Mouse (Mus musculus) subcutaneous adipose tissue, adult 2 months (tissue): ENCODE data around the gene Derl2. TPM values are rescaled to one million over a fixed set of nuclear protein-coding genes. Genes with fewer than 3 reads are reported as not detected.

Source experiments
- polyA plus RNA-seq: library from polyadenylated mRNA; depleted of rRNA; stranded (reverse); fragments of >200 nt; gene quantifications from 2 replicates; pipeline ENCODE4 v1.2.3, GENCODE M21; 2012; ENCODE audit warnings: low replicate concordance; rRNA removed

Gene Derl2
- 15.0 and 17.2 TPM in 2 replicates for polyA plus RNA-seq

DNA sequence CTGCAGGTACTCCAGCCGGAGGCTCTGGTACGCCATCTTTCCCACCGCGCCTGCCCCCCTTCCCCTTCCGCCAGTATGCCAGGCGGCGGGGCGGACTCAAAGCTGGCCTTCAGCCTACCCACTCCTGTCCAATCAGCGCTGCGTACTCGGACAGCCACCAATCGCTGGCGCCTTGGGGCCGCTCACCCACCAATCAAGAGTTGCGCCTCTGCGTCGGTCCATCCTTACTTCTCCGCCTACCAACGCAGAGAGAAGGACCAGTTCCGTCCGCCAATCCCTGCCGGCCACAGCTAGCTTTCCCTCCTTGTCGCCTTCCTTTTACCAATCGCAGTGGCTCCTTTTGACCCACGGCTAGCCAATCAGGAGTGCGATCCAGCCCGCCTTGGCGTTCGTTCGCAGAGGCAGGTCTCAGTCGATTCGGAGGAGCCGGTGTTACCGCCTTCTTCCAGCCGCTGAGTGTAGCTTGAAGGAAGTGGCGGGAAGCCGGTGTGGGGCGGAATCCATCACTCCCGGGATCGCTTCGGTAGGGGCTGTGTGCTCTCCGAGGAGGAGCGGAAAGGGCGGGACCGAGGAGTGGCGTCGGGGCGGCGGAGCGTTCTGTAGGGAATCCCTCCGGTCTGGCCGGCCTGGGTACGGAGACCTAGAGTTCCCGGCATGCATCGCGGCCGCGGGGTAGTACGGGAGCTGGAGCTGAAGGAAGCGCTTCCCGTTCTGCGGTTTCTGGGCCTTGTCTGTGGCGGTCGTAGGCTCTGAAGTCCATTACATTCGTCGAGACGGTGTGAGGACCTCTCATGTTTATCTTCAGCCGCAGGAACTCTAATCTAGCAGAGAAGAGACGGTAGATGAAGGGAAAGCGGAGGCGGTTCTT, at the start of gene Derl2, which contains the start of gene Mis12:
Gene Derl2 (minus strand): TSS at position 641 of the 868 bp plus-strand sequence.
Gene Mis12 (plus strand): TSS at position 411 of the 868 bp plus-strand sequence.

DNA sequence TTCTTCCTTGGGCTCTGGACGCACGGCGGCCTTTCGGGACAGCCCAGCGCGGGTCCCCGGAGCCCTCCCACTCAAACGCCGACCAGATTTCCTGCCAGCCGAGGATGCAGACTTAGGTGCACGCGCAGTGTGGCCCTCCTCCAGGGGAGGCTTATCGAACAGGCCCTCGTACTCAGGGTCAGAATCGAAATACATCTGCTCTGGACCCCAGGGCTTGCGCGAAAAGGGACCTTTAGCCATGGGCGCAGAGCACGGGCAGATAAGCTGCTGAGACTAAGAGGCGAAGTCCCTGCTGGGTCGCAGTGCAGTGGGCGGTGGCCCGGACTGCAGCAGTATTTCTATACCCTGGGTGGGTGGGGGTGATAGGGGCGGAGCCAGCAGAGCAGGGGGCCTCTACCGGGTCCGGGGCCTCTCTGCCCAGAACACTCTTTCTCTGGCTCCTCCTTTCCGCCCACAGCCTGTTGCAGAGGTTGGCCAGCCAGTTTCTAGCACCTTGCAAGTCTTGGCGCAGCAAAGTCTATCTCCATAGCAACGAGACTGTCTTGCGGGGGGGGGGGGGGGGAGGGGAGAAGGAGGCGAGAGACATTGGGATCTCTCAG, 13.6 kb upstream of the Derl2 start, which contains the start of gene 6330403K07Rik:
Gene 6330403K07Rik (minus strand): TSS at position 351 of the 599 bp plus-strand sequence.

DNA sequence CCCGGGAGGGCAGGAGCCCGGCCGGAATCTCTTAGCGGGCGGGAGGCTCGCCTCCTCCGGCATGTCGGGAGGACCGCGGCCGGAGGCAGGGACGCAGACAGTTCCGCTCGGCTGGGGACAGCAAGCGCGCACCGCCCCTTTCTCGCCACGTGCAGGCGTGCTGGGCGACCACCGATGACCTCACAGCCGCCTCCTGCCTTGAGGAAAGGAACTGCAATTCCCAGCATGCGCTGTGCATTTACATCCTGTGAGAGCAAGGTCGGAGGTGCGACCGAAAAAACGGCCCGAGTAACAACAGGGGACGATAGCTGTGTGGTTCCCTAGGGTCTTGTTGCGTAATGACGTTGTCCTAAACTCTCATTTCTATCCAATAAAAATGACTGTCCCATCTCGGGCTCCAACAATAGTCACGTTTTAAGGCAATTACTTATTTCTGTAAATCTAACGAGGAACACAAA, 15.3 kb downstream of the Derl2 start, which contains the start of gene Dhx33:
Gene Dhx33 (minus strand): TSS at position 122 of the 458 bp plus-strand sequence.

DNA sequence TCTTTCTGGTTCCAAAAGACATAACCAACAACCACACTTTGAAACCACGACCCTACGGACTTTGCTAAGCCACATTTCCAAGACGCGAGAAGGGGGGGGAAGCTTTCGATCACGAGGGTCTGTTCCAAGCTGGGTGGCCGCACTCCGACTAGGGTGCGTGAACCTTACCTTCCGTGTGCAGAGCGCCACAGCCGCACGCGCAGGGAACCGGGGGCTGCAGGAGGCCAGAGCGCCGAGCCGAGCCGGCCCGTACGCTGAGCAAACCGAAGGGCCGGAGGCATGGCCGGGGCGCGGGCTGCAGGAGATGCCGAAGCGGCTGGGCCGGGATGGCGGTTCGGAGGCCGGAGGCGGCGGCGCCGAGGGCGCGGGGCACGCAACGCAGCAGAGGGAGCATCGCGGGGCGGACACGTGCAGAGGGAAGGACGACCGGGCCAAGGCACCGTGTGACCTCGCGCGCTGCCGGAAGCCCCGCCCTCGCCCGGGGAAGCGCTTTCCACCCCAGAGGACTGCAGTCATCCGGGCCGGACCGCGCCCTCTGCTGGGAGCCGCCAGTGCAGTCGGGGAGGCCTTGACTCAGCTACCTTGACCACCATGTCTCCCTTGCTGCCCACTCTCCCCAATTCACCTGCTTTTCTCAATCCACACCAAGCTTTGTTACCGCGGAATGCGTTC, 36.9 kb downstream of the Derl2 start, which contains the start of gene C1qbp:
Gene C1qbp (minus strand): TSS at position 470 of the 672 bp plus-strand sequence.

DNA sequence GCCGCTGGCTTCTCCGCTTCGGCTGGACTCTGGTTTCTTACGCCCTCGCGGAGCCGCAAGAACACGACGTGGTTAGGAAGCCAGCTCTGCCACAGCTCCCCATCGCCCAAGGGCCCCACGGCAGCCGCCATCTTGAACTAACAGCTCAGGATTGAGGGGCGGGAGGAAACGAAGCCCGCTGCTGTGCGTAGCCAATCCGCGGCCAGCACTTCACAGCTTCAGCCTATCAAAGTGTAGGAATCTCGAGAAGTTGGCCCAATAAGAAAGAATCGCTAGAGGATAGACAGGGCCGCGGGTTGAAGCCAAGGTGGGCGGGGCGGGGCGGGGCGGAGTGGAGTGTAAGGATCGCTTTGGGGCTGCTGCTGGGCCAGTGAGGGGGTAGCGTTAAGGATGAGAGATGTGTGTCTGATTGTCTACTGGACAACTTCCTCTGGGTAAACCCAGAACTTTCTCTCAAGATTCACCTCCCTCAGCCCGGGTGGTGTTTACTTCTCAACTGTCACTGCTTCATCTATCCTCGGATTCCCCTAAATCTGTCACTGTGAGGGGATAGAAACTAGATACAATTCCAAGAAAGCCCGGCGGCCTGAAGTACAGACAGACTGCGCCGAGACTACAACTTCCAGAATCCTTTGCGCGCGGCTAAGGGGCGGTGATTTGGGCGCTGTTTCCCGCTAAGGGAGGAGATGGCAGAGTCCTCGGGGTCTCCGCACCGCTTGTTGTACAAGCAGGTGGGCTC, 49.7 kb downstream of the Derl2 start, which contains the start of the genes Nup88 and Rpain:
Gene Nup88 (minus strand): TSS at position 153 of the 739 bp plus-strand sequence.
Gene Rpain (plus strand): TSS at position 393 of the 739 bp plus-strand sequence.

Other genes starting within 250 kb of the Derl2 start
- 0.72 and 2.6 TPM in 2 replicates for gene Scimp, start 207.3 kb downstream of the Derl2 start, polyA plus RNA-seq
- gene Rabep1, start 175.1 kb downstream of the Derl2 start, polyA plus RNA-seq: 4.6 and 5.5 TPM in 2 replicates
- gene Nup88, start 49.9 kb downstream of the Derl2 start, polyA plus RNA-seq: 22.1 and 39.5 TPM in 2 replicates
- 33.0 and 46.1 TPM in 2 replicates for gene Rpain, start 49.6 kb downstream of the Derl2 start, polyA plus RNA-seq
- 50.3 and 102 TPM in 2 replicates for gene C1qbp, start 36.8 kb downstream of the Derl2 start, polyA plus RNA-seq
- 30.6 and 52.1 TPM in 2 replicates for gene Dhx33, start 15.4 kb downstream of the Derl2 start, polyA plus RNA-seq
- 2.6 and 8.3 TPM in 2 replicates for gene Mis12, start 230 bp downstream of the Derl2 start, polyA plus RNA-seq
- 0.17 and 5.0 TPM in 2 replicates for gene 6330403K07Rik, start 13.7 kb upstream of the Derl2 start, polyA plus RNA-seq
- 0.09 and 0.18 TPM in 2 replicates for gene Nlrp1a, start 124.9 kb upstream of the Derl2 start, polyA plus RNA-seq
- 0.75 and 1.1 TPM in 2 replicates for gene Nlrp1b, start 210.9 kb upstream of the Derl2 start, polyA plus RNA-seq